Mouse (Mus musculus) leukemia stem cell, adult 10-12 weeks (primary cell): ENCODE results near the gene Ccr9. TPM values are rescaled to one million over a fixed set of nuclear protein-coding genes. Genes with fewer than 3 reads are reported as not detected.

ENCODE experiments used
- polyA plus RNA-seq: library from polyadenylated mRNA; stranded (reverse); fragments of >175 nt; gene quantifications from 2 replicates; pipeline ENCODE4 v1.2.3, GENCODE M21; 2012; ENCODE audit warnings: low replicate concordance

Gene Ccr9
- 0.91 and 1.0 TPM in 2 replicates for polyA plus RNA-seq

DNA sequence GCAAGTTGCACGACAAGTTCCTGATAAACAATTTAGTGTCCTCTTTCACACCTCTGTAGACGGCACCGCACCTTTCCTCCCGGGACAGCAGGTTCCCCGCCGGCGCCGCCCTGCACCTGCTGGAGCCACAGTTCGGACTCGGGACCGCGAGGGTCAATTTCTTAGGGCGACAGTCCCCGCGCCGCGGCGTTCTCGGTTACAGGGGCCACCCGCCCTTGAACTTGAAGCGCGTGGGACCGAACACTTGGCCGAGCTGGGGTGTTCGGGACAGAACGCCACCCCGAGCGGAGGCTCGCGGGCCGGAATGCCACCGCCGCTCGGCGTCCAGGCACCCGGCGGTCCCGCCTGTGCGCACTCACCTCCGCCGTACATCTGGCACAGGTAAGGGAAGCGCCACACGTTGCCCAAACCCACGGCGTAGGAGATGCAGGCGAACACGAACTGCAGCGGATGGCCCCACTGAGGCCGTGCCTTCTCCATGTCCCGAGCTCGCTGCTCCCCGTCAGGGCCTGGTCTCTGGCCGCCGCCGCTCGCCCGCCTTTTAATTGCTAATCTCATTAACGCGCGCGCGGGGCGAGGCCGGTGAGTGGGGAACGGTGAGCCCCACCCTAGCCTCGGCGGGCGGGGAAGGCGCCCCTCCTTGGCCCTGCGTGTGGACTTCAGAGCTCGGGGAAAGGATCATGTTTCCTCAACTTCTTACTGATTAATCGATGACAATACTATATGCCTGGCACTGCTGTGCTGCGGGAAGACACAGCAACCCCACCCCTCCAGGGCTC, at the start of gene Ccr9, which contains the start of gene Slc6a20a:
TSS of gene Ccr9 (plus strand) at position 113 of the 779 bp plus-strand sequence.
TSS of gene Slc6a20a (minus strand) at position 559 of the 779 bp plus-strand sequence.

DNA sequence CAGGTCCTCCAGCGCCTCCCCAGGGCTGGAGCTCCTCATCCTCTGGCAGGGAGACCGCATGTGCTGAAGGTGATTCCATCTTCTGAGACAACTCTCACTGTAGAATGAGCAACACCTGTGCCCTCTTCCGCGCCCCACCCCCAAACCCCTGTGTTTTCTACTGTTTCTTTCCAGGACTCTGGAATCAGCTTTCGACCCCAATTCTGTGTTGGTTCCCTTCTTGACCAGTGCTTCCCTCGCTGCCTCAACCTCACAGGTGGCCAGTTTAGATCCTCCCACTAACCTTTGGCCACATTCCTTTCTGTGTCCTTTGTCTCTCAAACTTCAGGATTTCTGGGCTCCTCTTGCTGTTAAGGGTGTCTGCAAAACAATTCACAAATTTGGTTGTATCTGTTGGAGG, 46.0 kb upstream of the Ccr9 start, which contains the start of gene Slc6a20b:
TSS of gene Slc6a20b (minus strand) at position 285 of the 400 bp plus-strand sequence.

DNA sequence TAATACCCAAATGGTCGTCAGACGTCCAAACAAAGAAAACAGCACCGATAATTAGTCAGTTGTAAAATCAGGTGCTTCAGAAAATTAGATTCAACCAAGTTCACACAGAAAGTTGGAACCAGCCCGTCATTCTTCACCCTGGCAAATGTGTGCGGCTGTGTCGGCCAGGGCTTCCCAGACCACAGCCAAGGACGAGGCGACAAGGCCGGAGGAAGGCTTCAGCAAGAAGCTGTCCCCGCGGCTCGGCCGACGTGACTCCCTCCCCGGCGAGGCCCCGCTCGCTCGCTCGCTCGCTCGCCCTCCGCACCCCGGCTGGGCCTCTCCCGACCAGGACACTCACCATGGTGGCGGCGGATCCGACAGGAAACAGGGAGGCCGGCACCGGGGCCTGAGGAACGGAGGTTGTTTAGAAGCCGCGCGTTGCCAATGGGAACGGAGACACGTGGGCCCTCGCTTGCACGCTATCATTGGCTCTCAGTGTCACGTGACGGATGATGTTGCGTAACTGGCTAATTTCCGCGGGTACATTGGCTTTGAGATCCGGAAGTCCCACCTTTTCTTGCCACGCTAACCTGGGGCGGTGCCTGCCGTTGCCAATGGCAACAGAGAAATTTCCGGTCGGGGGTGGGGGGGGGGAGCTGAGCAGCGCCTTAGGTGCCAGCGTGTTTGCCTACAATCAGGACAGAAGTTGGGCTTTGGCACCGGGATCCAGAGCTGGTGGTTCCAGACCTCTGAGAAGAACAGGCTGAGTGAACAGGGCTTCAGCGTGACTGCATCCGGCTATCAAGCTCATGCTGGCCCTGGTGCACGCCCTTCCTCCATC, 39.2 kb downstream of the Ccr9 start, which contains the start of gene Lztfl1:
TSS of gene Lztfl1 (minus strand) at position 512 of the 823 bp plus-strand sequence.

GRCm38 (mm10) chr9:123806267-123806666, 128.0 kb downstream of the Ccr9 start, which contains the start of gene Cxcr6:
Gene Cxcr6 (plus strand): TSS chr9:123806475.

Other genes with a start within 250 kb of the Ccr9 start
- gene Limd1, start 199.7 kb upstream of the Ccr9 start, polyA plus RNA-seq, result 13.7 and 24.0 TPM in 2 replicates
- gene Sacm1l, start 148.7 kb upstream of the Ccr9 start, polyA plus RNA-seq, result 1.7 and 2.9 TPM in 2 replicates
- gene Slc6a20b, start 45.9 kb upstream of the Ccr9 start, polyA plus RNA-seq, result 0.05 and 0.09 TPM in 2 replicates
- 2.7 and 4.5 TPM in 2 replicates for gene Slc6a20a, start 446 bp downstream of the Ccr9 start, polyA plus RNA-seq
- 0.61 and 1.6 TPM in 2 replicates for gene Lztfl1, start 39.3 kb downstream of the Ccr9 start, polyA plus RNA-seq
- gene Cxcr6, start 128.0 kb downstream of the Ccr9 start, polyA plus RNA-seq, result 0.09 and 0.12 TPM in 2 replicates
- gene Fyco1, start 173.5 kb downstream of the Ccr9 start, polyA plus RNA-seq, result 1.6 and 1.9 TPM in 2 replicates
- 0.05 and 0.13 TPM in 2 replicates for gene Xcr1, start 183.6 kb downstream of the Ccr9 start, polyA plus RNA-seq